Mouse (Mus musculus) spleen, postnatal 36 days (tissue): Measurements from ENCODE around the gene Oxct2b.
A peak's percentile ranks its signal among the peaks of the same experiment; 100 is the strongest.
"Not testable (repeated sequence)": the region's sequence is repeated elsewhere in the genome, so short reads cannot be mapped to it uniquely, and the experiment has no call there.

Experiments used
- DNase-seq, 2 experiments: peaks; one replicate each; pipeline ENCODE4 v3.0.0; 2022; ENCODE audit warnings: low spot score in 2 of 2, mixed read lengths in 1 of 2

Oxct2b gene

DNA sequence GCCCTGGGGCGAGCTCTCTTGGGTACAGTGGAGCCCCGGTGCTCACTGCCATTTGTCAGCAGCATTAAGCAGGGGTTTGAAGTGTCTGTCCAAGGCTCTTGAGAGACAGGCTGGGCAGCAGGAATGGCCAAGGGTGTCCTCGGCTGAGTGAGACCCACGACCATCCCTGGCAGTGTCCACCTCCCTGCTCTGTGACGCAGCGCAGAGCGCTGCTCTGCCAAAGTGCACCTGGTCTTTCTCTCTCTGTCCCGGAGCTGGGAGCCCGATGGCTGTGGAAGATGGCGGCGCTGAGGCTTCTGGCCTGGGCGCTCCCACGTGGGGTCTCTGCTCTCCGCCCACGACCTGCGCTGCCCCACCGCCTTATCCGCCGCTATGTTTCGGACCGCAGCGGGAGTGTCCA, at the start of gene Oxct2b:
Gene Oxct2b (plus strand): TSS at position 256 of the 400 bp plus-strand sequence.
- DNase-seq: no peak

DNA sequence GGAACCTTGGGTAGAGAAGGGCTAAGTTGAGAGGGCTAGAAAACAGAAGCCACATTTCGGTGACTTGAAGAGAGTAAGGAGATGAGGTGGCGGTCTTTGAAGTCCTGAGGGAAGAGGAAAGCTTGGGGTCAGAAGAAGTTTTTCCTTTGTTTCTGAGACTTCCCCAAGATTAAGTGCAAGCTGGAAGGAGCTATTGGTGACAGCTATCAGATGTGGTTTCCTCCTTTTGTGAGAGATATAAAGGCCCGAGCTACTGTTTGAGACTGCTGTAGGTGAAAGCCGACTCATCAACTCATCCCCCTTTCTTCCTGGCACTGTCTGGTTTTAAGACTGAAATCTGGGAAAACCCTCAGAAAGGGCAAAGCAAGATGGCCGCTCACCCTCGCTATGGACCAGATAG, 47.4 kb upstream of the Oxct2b start:
- no peak for DNase-seq

DNA sequence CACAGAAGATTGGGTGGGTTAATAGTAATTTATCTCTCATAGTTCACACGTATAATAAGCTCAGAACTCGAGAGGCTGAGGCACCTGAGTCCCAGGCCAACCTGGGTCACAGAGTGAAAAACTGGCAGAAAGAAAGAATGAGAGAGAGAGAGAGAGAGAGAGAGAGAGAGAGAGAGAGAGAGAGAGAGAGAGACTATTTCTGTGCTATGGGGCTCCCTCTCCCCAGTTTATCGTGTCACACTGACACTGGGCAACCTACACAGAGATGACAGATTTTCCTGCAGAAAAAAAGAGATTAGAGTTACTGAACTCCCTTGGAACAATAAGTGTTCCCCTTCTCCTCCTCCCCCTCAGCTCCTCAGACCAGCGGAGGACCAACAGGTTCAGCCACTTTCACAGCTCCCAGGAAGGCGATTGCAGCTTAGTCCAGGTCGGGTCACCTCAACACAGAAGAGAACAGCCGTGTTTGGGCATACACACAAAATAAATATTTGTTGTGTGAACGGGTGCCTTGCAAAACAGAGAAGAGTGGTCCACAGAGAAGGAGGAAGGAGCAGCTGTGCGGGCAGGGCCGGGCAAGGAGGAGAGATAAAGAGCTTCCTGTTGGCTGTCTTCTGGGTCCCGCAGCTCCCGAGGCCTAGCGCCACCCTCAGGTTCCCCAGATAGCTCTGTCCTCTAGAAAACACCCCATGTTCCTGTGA, 44.6 kb upstream of the Oxct2b start:
- DNase-seq: peak; percentile 58 to 67

DNA sequence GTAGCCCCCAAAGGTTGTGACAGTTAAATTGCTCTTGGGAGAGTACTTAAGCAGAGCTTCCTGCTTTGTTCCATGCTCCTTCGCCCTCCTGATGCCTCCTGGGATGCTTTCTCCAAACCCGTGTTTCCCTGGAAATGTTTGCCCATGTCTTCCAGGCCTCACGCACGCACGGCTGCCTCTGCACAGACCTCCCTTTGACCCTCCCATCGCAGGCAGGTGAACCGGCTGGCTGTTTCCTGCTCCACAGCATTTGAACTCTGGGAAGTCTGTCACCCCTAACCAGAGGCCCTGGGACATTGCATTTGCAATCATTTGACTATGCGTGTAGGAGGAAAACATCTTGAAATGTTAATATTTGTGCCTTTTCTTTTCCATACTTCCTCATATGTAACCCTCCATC, 39.1 kb upstream of the Oxct2b start:
- no peak for DNase-seq

DNA sequence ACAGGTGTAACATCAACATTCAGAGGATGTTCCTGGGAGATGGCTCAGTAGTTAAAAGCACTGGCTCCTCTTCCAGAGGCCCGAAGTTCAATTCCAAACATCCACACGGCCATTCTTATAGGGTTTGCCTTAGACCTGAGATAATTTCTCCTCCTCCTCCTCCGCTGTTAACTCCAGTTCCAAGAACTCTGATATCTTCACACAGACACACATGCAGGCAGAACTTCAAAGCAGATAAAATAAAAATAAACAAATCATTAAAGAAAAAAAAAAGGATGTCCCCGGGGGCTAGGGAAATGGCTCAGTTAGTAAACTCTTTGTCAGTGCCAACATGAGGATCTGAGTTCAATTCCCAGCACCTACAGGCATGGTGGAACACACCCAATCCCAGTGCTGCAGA, 37.8 kb upstream of the Oxct2b start:
- no peak for DNase-seq

DNA sequence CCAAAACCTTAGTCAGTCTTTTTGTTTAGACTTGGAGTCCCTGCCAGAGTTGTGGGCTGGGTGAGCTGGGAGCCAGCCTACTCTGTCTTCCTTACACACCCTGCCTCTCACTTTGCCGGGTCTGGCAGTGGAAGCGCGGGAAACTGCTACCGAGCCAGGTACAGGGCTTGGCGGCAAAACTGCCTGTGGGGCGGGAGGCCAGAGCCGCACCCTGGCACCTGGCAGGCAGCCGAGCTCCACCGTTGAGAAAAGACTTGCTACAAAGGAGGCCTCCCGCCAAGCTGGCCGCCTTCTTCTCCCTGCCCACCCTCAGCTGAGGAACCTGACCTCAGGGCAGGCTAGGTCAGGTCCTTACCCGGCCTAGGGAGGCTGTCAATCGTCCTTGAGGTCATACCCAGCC, 35.3 kb upstream of the Oxct2b start:
- DNase-seq: peak; percentile 40 to 59

DNA sequence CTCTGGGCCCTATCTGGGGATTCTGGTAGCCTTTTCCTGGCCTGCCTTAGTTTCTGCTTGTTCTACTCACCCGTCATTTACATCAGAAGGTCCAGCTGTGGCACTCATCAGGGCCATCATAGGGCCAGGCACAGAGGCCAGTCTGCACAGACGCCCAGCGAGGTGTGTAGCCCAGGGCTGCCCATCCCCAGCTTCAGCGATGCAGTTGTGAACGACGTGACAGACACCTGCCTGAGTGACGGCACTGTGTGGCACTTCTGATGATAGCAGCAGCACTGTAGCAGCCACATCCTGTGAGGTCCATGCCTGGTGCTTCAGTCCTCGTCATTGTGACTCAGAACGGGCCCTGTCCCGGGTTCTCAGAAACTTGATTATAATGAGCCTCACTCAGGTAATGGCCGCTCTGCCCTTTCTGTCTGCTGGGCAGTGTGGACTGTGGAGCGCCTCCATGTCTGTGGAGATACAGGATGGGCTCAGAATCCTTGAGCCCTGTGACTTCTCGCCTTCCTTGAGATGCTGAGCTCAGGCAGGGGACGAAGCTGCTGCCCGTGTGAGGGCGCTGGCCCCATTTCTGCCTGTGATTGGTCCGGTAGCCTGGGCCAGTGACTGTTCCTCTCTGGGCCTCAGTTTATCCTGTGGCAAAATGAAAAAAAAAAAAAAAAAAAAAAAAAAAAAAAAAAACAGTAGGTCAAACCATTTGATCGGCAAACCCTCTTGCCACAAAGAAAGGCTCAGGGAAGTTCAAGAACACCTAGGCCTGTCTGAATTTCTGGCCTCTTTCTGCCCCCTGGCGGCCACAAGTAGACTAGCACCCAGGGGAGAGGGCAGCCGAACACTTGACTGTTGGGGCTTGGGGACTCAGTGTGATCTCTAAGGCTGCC, 33.5 kb upstream of the Oxct2b start:
- peak; percentile 60 to 63 for DNase-seq

DNA sequence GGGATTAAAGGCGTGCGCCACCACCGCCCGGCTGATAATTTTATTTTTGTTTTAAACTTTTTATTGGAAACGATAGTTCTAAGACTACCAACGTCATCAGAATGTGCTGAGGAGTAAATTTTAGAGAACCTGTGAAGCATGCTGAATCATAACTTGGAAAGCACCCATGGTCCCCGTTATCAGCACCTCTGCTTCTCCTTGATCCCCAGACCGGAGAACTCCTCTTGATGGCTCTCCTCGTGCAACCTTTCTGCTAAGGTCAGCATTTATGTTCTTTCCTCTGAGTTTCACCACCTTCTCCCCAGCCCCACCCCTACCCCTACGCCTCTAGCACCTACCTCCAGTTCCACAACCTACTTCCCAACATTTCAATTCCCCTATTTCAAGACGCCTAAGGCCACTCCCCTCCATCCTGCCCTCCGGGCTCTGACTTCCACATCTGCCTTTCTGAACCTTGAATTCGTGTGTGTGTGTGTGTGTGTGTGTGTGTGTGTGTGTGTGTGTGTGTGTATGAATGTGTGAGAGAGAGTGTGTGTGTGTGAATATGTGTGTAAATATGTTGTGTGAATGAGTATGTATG, 32.7 kb upstream of the Oxct2b start:
- no peak for DNase-seq

DNA sequence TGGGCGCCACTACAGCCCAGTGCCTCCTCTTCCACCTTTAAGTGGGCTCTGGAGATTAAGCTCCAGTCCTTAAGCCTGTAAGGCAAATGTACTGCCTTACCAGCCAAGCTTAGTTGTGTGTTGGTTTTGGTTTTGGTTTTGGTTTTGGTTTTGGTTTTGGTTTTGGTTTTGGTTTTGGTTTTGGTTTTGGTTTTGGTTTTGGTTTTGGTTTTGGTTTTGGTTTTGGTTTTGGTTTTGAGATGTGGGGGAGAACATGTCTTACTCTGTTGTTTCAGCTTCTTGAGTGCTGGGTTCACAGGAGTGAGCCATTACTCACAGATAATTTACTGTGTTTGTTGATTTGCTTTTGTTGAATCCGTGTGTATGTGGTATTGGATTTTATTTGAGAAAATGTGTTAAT, 30.8 kb upstream of the Oxct2b start:
- DNase-seq: no peak

DNA sequence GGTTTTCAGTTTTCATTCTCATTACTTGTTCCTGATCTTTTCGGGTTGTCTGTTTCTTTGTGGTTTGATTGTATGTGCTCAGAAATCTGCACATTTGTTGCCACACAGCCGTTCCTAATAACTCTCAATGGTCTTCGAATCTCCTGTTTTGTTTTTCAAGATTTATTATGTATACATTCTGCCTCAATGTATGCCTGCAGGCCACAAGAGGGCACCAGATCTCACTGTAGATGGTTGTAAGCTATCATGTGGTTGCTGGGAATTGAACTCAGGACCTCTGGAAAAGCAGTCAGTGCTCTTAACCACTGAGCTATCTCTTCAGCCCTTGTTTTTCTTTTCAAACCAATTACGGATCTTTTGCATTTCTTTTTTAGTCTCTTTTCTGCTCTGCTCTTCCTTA, 29.7 kb upstream of the Oxct2b start:
- no peak for DNase-seq

DNA sequence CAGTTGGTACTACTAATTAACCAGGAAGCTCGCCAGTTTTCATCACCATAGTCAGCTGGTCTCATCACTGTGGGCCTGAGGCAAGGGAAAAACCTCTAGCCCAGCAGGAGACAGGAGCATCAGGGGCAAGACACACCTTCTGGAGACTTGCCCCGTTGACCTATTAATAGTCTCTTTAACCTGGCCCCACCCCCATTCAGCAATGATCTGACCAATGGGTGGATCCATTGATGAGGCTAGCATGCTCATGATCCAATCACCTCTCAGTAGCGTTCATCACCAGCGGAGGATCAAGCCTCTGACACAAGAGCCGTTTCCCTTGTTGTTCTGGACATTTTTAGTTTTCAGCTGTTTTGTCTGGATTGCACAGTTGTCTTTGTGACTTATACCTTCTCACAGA, 23.4 kb upstream of the Oxct2b start:
- no peak for DNase-seq

DNA sequence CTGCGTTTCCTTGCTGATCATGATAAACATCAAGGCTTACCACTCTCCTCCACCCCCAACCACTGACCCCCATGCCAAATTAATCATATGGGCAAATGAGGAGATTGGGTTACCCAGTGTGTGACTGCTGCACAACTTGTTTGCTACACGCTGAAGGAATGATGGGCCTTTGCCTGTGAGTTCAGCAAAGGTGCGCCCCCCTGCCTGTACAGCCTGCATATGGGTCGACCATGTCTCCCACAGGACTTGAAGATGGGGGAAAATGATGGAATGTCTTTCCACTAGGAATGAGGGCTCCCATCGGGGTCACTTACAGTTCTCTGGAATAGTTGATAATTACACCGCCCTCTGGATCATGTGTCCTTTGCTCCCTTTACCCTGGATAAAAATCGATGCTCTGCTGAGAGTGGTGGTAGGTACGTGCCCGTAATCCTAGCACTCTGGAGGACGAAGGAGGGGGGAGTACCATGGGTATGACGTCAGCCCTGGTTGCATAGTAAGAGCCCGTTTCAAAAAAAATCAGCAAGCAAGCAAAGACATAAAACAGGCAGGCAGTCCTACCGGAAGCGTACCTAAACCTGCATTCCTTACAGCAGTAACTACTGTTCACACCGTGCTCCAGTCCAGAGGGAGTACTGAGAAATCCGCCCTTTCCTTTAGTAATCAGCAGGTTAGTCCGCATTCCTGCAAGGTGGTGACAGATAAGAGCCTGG, 22.8 kb upstream of the Oxct2b start:
- DNase-seq: no peak

DNA sequence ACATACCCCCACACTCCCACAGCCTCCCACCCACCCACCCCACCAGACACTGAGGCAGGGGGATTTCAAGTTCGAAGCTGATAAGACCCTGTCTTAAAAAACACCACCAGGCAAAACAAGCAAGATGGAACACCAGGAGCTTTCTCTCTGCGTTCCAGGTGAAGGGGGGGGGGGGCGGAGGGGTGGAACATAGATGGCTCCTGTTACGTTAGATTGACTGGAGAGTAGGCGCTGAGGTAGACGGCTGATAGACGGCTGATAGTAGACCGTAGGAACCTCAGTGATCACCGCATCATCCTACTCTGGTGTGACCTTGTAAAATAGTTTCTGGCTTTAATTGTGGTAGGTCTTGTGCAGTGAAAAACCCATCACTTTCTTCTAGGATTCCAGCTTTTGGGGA, 22.2 kb upstream of the Oxct2b start:
- no peak for DNase-seq

DNA sequence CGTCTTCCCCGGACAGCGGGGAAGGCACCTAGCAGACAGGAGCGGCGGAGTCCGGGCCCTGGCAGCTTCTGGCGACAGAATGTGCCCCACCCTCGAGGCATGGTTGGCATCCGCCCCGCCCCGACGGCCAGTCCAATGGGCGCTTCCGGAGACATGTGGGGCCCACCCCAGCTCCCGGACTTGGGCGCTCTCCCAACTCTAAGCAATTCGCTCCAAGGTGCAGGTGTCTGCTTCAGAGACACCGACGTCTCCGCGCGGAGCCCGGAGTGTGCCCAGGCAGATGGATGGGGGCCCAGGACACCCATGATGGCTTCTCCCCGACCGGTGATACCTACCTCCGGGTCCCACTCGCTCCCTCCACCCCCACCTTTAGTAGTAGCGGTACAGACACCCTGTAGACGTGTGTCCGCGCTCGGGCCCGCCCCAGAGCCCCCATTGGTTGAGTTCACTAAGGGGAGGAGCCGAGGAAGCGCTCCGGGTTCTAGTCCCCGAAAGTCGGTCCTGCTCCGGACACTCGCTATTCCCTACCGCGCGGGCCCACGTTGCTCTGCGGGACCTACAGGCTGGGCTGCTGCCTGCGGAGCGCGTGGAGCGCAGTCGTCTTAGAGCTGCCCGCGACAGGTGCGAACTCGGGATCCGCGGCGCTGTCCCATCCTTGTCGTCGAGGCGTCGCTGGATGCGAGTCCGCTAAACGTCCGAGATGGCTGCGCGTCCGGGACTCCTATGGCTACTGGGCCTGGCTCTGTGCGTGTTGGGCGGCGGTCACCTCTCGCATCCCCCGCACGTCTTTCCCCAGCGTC, 11.2 kb upstream of the Oxct2b start, which contains the start of gene Bmp8b:
Gene Bmp8b (plus strand): TSS at position 515 of the 800 bp plus-strand sequence.
- DNase-seq: no peak

DNA sequence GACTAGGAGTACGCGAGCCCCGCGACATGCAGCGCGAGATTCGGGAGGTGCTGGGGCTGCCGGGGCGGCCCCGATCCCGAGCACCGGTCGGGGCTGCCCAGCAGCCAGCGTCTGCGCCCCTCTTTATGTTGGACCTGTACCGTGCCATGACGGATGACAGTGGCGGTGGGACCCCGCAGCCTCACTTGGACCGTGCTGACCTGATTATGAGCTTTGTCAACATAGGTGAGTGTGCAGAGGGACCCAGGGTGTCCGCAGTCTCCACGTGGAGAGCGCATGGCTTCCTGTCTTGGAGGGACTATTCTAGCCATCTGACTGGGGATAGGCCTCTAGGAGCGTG, 10.6 kb upstream of the Oxct2b start:
- DNase-seq: no peak

DNA sequence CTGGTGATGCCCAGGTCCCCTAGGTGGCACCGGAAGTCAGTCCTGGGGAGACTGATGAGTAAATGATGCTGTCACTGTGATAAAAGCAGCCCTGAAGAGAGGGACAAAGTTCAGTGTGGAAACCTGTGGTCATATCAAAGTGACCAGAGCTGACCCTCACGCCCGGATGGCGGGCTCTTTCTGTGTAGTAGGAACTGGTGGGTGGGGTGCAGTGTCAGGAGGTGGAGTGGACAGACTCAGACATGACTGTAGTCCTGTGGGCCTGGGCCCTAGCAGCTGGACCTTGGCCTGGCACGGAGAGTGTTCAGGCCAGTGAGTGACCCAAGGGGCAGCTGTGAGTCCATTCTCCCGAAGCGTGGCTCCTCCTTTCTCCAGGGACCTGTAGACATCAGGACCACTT, 10.1 kb upstream of the Oxct2b start:
- not testable (repeated sequence) for DNase-seq

DNA sequence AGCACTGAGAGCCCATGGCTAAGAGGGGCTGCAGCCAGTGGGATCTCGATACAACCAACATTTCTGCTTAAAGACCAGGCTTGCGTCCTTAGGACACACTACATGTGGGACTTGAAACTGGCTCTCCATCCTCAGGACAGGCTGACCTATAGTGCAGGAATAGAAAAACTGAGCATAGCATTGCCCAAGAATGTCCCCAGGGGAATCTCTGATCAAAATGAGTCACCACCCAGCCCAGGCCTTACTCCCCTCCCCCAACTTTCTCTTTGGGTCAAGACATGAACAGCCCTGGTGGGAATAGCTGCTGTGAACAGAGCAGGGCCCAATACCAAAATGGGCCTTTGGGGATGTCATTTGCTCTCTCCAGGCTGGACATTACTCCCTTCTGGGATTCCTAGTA, 9.2 kb upstream of the Oxct2b start:
- no peak for DNase-seq

DNA sequence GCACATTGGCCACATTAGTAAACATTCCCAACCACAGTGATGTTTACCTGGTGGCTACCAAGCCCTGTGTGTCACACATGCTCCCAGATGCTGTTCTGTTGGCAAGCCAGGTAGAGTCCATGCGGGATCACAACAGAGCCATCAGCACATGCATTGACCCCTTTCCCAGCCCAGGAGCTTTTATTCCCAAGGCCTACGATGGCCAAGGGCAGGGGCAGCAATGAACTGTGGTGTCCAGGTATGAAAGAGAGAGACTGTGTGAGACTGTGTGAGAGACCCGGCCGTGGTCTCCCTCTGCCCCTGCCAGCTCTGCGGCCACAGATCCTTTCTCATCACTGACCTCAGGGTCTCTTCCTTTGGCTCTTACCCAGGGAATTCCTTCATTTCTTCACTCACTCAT, 8.0 kb upstream of the Oxct2b start:
- DNase-seq: no peak

DNA sequence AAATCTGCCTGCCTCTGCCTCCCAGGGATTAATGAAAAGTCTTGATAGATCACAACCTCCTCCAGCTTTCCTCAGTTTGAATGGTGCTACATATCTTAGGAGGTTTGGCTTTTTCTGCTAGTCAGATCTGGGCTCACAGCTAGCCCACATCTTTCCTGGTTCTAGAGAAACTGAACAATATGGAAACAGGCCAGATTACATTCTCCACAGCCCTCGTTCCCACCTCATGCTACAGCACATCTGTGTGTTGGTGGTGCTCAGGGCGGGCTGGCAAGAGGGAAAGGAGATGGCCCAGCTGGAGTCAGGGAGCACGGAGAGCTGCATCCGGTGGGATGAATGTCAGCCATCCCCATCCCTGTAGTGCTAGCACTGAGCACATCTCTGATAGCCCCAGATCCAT, 5.3 kb upstream of the Oxct2b start:
- DNase-seq: no peak

DNA sequence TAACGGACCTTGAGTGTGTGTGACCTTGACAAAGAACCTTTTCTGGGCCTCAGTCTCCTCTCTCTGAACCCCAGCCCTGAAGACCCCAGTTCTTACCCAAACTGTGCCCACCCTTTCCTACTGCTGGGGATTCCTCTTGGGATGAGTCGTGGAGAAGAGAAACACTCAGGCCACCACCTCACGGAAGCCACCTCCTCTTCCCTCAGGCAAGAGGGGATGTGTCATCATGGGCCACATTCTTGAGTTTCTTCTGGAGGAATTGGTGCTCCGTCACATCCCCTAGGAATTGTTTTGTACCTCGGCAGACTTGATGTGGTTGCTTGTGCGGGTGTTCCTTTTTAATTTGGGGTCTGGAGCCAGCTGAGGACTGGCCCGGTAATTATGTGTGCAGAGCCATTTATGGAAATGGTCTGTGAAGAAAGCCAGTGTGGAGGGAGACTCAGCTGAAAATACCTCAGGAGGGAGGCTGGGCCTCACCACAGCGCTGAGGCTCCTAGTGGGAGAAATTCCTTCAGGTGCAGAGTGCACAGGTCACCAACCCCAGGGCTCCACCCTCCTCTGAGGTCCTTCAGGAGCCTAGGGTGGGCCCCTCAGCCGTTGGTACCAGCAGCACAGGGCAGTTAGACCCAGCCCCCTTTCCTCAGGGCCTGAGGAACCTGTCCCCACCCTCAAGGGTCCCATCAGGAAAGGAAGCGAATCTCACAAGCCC, 4.6 kb upstream of the Oxct2b start:
- DNase-seq: not testable (repeated sequence)
